Mouse (Mus musculus) CD8-positive naive resting alpha-beta T cell, adult 57 days (primary cell): ENCODE results near the gene Pecr. TPM values are rescaled to one million over a fixed set of nuclear protein-coding genes. Genes with fewer than 3 reads are reported as not detected.

Experiments used
- total RNA-seq: library from RNA; stranded (reverse); gene quantifications from one replicate; pipeline ENCODE4 v1.2.4, GENCODE M21; 2023

Gene Pecr
- total RNA-seq = 3.4 TPM

GRCm38 (mm10) chr1:72283992-72284485, at the start of gene Pecr, which contains the start of gene Tmem169:
Gene Pecr (minus strand): TSS chr1:72284314.
Gene Tmem169 (plus strand): TSS chr1:72284369.

GRCm38 (mm10) chr1:72307317-72307798, 23.2 kb upstream of the Pecr start, which contains the start of gene Xrcc5:
Gene Xrcc5 (plus strand): TSS chr1:72307421.

GRCm38 (mm10) chr1:72211701-72212699, 72.1 kb downstream of the Pecr start, which contains the start of gene Mreg:
Gene Mreg (minus strand): TSS chr1:72212307.

Other genes starting within 250 kb of the Pecr start
- gene Mreg, start 72.0 kb downstream of the Pecr start, total RNA-seq = 0.52 TPM
- gene Tmem169, start 55 bp upstream of the Pecr start, total RNA-seq = not detected
- 23.4 TPM for gene Xrcc5, start 23.1 kb upstream of the Pecr start, total RNA-seq